Mouse (Mus musculus) cerebellum, adult (tissue): ENCODE measurements around the gene Plk3.
A peak's percentile ranks its signal among the peaks of the same experiment; 100 is the strongest.

Source experiments
- ATAC-seq: cut with Nextera tagmentation; 2 replicates; pipeline ENCODE4 v1.9.2; 2017; ENCODE audit warnings: mild to moderate bottlenecking, moderate library complexity, mixed read lengths; ENCODE audit not compliant: insufficient number of reproducible peaks, low FRiP score, low TSS enrichment

The Plk3 gene

GRCm38 (mm10) chr4:117120445-117121414 lies 13.0 kb downstream of the Plk3 start:
- ATAC-seq, result peak; percentile 97

- no peak for ATAC-seq
These were observed 13.7 kb downstream of the Plk3 start for GRCm38 (mm10) chr4:117120052-117120444.

DNA sequence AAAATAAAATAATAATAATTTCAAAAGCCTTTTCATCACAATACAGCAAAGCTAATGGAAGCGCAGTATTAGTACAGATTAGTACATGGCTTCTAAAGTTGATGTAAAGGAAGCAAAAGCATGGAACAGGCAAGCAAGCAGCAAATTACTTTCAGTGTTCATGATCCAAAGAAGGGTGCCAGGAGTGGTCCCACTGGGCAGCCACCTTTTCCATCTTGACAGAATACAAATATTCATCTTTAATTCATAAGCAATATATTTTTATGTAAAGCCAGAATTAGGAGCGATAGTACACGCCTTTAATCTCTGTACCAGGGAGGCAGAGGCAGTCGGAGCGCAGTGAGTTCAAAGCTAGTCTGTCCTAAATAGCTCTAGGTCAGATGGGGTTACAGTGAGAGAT lies 14.1 kb downstream of the Plk3 start:
- ATAC-seq, result no peak

GRCm38 (mm10) chr4:117117931-117118330 lies 15.8 kb downstream of the Plk3 start:
- no peak for ATAC-seq

- no peak for ATAC-seq
These were observed 18.2 kb downstream of the Plk3 start for GRCm38 (mm10) chr4:117115592-117115991.

GRCm38 (mm10) chr4:117113237-117113636 lies 20.5 kb downstream of the Plk3 start:
- no peak for ATAC-seq

DNA sequence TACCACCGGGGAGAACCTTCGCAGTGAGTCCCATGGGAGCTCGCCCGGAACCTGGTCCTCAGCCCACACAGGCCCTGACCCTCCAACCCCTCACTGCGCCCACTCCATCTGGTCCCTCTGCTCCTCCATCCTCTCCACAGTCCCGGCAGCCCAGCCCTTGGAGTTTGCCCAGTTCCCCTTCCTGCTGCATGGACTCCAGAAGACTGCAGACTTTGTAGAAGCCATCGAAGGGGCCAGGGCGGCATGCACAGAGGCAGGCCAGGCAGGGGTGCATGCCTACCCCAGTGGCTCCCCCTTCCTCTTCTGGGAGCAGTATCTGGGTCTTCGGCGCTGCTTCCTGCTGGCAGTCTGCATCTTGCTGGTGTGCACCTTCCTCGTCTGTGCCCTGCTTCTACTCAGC lies 22.8 kb downstream of the Plk3 start:
- ATAC-seq, result no peak

DNA sequence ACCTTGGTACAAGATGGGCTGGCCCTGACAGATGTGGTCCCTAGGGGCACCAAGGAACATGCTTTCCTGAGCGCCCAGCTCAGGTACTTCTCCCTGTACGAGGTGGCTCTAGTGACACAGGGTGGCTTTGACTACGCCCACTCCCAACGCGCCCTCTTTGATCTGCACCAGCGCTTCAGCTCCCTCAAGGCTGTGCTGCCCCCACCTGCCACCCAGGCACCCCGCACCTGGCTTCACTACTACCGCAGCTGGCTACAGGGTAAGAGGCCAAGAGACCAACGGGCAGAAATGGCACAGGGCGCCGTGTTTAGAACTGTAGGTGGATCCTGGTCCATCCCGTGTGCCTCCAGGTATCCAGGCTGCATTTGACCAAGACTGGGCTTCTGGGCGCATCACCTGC lies 23.5 kb downstream of the Plk3 start:
- ATAC-seq, result no peak

DNA sequence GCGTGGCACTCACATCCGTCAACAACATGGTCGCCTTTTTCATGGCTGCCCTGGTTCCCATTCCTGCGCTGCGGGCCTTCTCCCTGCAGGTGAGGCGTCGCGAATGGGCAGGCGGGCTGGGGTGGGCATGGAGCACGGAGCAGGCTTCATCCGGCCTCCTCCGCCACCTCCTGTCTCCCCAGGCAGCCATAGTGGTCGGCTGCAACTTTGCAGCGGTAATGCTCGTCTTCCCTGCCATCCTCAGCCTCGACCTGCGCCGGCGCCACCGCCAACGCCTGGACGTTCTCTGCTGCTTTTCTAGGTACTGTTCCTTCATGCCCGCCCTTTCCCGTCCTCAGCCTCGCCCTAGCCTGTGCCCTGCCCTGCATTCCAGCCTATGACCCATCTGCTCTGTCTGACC lies 24.4 kb downstream of the Plk3 start:
- no peak for ATAC-seq

- ATAC-seq, result no peak
These were observed 25.3 kb downstream of the Plk3 start for GRCm38 (mm10) chr4:117108524-117108849.

GRCm38 (mm10) chr4:117107813-117108523 lies 25.8 kb downstream of the Plk3 start:
- no peak for ATAC-seq

DNA sequence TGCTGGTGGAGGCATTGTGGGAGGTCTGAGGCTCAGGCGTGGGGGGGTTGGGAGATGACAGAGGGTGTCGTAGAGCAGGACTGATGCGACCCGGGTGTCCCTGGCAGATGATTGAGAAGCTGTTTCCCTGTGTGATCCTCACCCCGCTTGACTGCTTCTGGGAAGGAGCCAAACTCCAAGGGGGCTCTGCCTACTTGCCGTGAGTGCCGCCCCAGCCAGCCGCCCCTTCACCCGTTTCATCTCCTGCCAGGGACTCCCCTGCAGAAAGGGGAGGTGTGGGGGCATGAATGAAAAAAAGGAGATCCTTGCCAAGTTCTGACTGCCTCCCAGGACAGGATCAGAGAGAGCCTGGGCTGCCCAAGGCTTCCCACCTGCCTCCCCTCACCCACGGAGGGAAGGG lies 28.6 kb downstream of the Plk3 start:
- ATAC-seq, result no peak

- no peak for ATAC-seq
These were observed 29.1 kb downstream of the Plk3 start for GRCm38 (mm10) chr4:117104672-117105071.

DNA sequence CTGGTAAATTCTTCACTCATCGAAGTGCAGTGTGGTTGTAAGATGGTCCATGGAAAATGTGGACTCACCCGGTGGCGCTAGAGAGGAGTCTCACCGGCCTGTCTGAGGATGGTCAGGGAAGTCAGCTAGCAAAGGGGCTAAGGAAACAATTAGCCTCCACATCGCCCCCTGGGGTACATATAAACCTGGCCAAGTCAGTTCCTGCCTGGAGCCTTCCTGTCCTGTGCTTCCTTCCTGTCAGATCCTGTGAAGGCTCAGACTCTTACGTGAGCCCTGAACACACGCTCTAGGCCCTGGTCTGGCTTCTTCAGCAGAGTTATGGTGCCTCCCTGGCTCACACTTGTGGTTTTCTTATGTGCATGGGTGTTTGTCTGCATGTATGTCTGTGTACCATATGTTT lies 32.5 kb downstream of the Plk3 start:
- no peak for ATAC-seq

- no peak for ATAC-seq
These were observed 33.7 kb downstream of the Plk3 start for GRCm38 (mm10) chr4:117100036-117100435.

DNA sequence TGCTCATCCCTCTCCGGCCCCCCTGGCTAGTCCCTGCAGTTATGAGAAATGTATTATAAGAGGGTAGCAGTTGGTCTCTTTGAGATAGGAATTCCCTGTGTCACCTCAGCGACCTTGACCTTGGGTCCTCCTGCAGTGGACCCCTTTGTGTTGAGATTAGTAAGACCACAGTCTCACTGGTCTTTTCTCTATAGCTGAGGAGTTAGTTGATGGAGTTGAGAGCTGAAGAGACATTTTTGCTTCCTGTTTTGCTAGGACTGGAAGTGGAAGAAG lies 35.1 kb downstream of the Plk3 start:
- no peak for ATAC-seq

GRCm38 (mm10) chr4:117097969-117098763 lies 35.6 kb downstream of the Plk3 start:
- no peak for ATAC-seq

DNA sequence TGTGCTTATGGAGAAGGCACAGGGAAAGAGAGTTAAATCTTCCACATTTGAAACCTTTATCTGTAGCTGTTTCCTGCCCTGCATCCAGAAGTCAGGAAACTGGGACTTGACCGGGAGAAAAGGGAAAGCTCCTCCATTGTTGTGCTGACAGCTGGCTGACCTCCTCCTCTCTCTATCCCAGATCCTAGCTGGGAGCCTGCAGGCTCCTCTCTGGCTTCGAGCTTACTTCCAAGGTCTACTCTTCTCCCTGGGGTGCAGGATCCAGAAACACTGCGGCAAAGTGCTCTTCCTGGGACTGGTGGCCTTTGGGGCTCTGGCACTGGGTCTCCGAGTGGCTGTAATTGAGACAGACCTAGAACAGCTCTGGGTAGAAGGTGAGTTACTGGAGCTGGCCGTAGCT lies 37.1 kb downstream of the Plk3 start:
- no peak for ATAC-seq

DNA sequence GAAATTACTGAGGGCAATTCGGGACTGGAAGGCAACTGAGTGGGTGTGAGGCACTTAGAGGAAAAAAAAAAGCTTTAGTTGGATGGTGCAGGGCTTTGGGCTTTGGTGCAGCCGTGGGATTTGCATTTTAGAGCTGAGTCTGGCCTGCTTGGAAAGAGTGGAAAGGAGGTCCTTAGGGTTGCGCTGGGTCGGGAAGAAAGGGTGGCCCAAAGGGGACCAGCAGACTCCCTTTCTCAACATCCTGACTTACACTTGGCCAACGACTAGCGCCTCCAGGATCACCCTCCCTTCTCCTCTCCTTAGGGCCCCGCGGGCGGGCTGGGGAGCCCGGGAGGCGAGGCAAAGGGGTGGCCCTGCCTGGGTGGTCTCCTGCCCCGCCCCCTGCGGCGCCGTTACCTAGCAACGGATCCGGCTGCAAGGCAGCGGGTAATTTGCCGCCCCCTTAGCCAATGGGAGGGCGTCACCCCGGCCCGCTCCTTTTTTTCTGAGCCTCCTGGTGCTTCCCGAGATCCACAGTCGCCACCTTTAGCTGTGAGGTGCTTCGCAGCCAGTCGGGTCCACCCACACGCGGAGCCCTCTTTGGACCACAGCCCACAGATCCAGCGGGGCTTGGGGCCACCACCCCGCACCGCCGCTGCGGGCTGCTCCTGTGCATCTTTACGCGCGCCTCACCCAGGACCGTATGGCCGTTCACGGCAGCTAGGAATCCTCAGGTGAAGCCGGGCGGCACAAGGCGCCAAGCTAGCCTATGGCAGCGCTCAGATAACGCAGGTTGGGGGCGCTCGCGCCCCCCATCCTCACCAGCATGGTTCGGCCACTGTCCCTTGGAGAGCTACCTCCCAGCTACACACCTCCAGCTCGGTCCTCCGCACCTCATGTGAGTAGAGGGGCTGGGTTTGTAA lies 38.0 kb downstream of the Plk3 start, which contains the start of gene Ptch2:
TSS of gene Ptch2 (plus strand) at position 525 of the 902 bp plus-strand sequence.
- no peak for ATAC-seq
